Mouse (Mus musculus): ENCODE results near the gene Ncmap.

GRCm38 (mm10) chr4:135436291-135436690 lies 38.3 kb upstream of the Ncmap start:
- TF ChIP-seq GATA1 (IDR thresholded peaks at IDR 0.05; ENCODE audit: borderline replicate concordance, low read length) = no peak
- TF ChIP-seq CTCF (IDR thresholded peaks at IDR 0.05; ENCODE audit: low read depth, low read length) = no peak
- TF ChIP-seq TAL1 (conservative IDR thresholded peaks at IDR 0.05; ENCODE audit: low read depth, low read length) = no peak
- no peak for TF ChIP-seq POLR2AphosphoS5 (IDR thresholded peaks at IDR 0.05; ENCODE audit: insufficient replicate concordance, low read depth, low read length)
